Mouse (Mus musculus) ES-E14 (cell line): ENCODE results near the gene Gm21190. TPM values are rescaled to one million over a fixed set of nuclear protein-coding genes. Genes with fewer than 3 reads are reported as not detected.
A peak's percentile ranks its signal among the peaks of the same experiment; 100 is the strongest.
"Not testable (repeated sequence)": the region's sequence is repeated elsewhere in the genome, so short reads cannot be mapped to it uniquely, and the experiment has no call there.

Source experiments
- DNase-seq: peaks from one replicate; pipeline ENCODE4 v3.0.0-alpha.2; 2013; ENCODE audit warnings: low read depth, low spot score
- H3K27ac ChIP-seq: 2 replicates; pipeline ENCODE4 v1.5.1; 2012; ENCODE audit warnings: low read depth, mild to moderate bottlenecking, low read length, moderate library complexity, mixed read lengths; ENCODE audit not compliant: poor library complexity, insufficient read depth, severe bottlenecking
- H3K36me3 ChIP-seq: 2 replicates; pipeline ENCODE4 v1.6.1; 2012; ENCODE audit warnings: mild to moderate bottlenecking, low read length, moderate library complexity, mixed read lengths; ENCODE audit not compliant: control insufficient read depth, poor library complexity, insufficient read depth, severe bottlenecking
- H3K4me1 ChIP-seq, 2 experiments: fragments of 150-350 bp in 1 of 2; sonication (generic) in 1 of 2; 2 replicates each; pipeline ENCODE4 v1.6.1; 2012; ENCODE audit warnings: low read length in 2 of 2, mild to moderate bottlenecking in 1 of 2, mixed read lengths in 1 of 2; ENCODE audit not compliant: control insufficient read depth in 2 of 2, insufficient read depth in 2 of 2, poor library complexity in 1 of 2
- H3K4me3 ChIP-seq, 2 experiments: fragments of 150-350 bp in 1 of 2; sonication (generic) in 1 of 2; 2 replicates each; pipeline ENCODE4 v1.5.1; 2012; ENCODE audit warnings: low read length in 2 of 2, low read depth in 1 of 2, mild to moderate bottlenecking in 1 of 2, mixed read lengths in 1 of 2; ENCODE audit not compliant: insufficient read depth in 1 of 2, poor library complexity in 1 of 2, severe bottlenecking in 1 of 2
- H3K9ac ChIP-seq: 2 replicates; pipeline ENCODE4 v1.6.1; 2012; ENCODE audit warnings: low read depth, mild to moderate bottlenecking, low read length, mixed read lengths; ENCODE audit not compliant: poor library complexity, insufficient read depth, severe bottlenecking
- H3K9me3 ChIP-seq: fragments of 150-350 bp; sonication (generic); 2 replicates; pipeline ENCODE4 v1.6.1; 2012; ENCODE audit warnings: low read depth, mild to moderate bottlenecking, low read length; ENCODE audit not compliant: control insufficient read depth, insufficient read depth
- CHD2 ChIP-seq: IDR thresholded peaks from 2 replicates; pipeline ENCODE4 v1.6.1; 2014; ENCODE audit warnings: mild to moderate bottlenecking, low read depth, low read length, inconsistent platforms
- HCFC1 ChIP-seq: IDR thresholded peaks from 2 replicates; pipeline ENCODE4 v1.6.1; 2012; ENCODE audit warnings: low read length, inconsistent platforms, borderline replicate concordance; ENCODE audit not compliant: insufficient read depth
- MAFK ChIP-seq: IDR thresholded peaks from 2 replicates; pipeline ENCODE4 v1.6.1; 2014; ENCODE audit warnings: mild to moderate bottlenecking, low read depth, low read length, inconsistent platforms; ENCODE audit not compliant: insufficient read depth
- ZC3H11A ChIP-seq: IDR thresholded peaks from 2 replicates; pipeline ENCODE4 v1.6.1; 2012; ENCODE audit warnings: low read depth, mild to moderate bottlenecking, inconsistent platforms, low read length, borderline replicate concordance
- ZNF384 ChIP-seq: IDR thresholded peaks from 2 replicates; pipeline ENCODE4 v1.6.1; 2012; ENCODE audit warnings: low read depth, low read length, inconsistent platforms
- in situ Hi-C, 2 experiments: fragments of 600-800 bp; cut with MboI; formaldehyde crosslinking; loops; one replicate each; pipeline ENCODE4 v1.15.1; 2025; ENCODE audit warnings: low sequenced_read_pairs in 2 of 2, inconsistent platforms in 1 of 2; ENCODE audit not compliant: unreplicated experiment in 2 of 2
- total RNA-seq: library from RNA; depleted of rRNA; stranded (reverse); fragments of 300-350 nt; gene quantifications from 2 replicates; pipeline ENCODE4 v1.2.3, GENCODE M21; 2012

Gene Gm21190
- total RNA-seq, 1 experiment, result not detected

- H3K27ac ChIP-seq, result no peak overlapping the region
- TF ChIP-seq HCFC1 (no peak), ZNF384 (no peak), ZC3H11A (no peak), CHD2 (no peak), MAFK (no peak)
- in situ Hi-C loops, result no loop called here
- DNase-seq, result no peak
- no peaks in the 10 kb centered on the region for H3K4me1 ChIP-seq
- no peaks in the 10 kb centered on the region for H3K9me3 ChIP-seq
- H3K36me3 ChIP-seq, result no peaks in the 10 kb centered on the region
- H3K9ac ChIP-seq, result no peak overlapping the region
- H3K4me3 ChIP-seq, result no peak overlapping the region
Measured at GRCm38 (mm10) chr5:15507309-15507619, 21.8 kb downstream of the Gm21190 start.

GRCm38 (mm10) chr5:15506575-15507308 lies 22.3 kb downstream of the Gm21190 start:
- in situ Hi-C loops, result no loop called here
- Histone ChIP-seq H3K4me1 (no peaks in the 10 kb centered on the region), H3K27ac (no peak overlapping the region), H3K9ac (no peak overlapping the region), H3K9me3 (no peaks in the 10 kb centered on the region), H3K4me3 (peak overlapping the region; percentile 23 to 55; a peak in 3 of 4 replicates), H3K36me3 (no peaks in the 10 kb centered on the region)
- TF ChIP-seq ZC3H11A (peak; percentile 68; the same call in 1 of the 2 replicates), CHD2 (no peak), HCFC1 (no peak)
- peak; percentile 77 for DNase-seq

- H3K36me3 ChIP-seq, H3K9ac ChIP-seq, DNase-seq, H3K27ac ChIP-seq, H3K4me3 ChIP-seq, in situ Hi-C loops, H3K4me1 ChIP-seq, H3K9me3 ChIP-seq: not testable (repeated sequence)
Measured at GRCm38 (mm10) chr5:15498774-15499400, 30.1 kb downstream of the Gm21190 start.

GRCm38 (mm10) chr5:15498350-15498749 lies 30.7 kb downstream of the Gm21190 start:
- H3K27ac ChIP-seq, DNase-seq, in situ Hi-C loops, H3K9ac ChIP-seq, H3K9me3 ChIP-seq, H3K4me3 ChIP-seq, H3K4me1 ChIP-seq, H3K36me3 ChIP-seq: not testable (repeated sequence)

GRCm38 (mm10) chr5:15490934-15491333 lies 38.1 kb downstream of the Gm21190 start:
- H3K9me3 ChIP-seq, in situ Hi-C loops: not testable (repeated sequence)

More at GRCm38 (mm10) chr5:15490934-15491333, 38.1 kb downstream of the Gm21190 start:
- DNase-seq, H3K36me3 ChIP-seq, H3K27ac ChIP-seq, H3K4me1 ChIP-seq, H3K4me3 ChIP-seq, H3K9ac ChIP-seq: not testable (repeated sequence)
